Mouse (Mus musculus) c-Kit-positive CD71-negative TER-119-negative erythroid progenitor cells, embryonic 14.5 days (primary cell): Measurements from ENCODE around the gene Senp6.

ENCODE experiments used
- DNase-seq: peaks from one replicate; pipeline ENCODE4 v3.0.0-alpha.2; 2013; ENCODE audit warnings: low read depth

Senp6 gene

GRCm38 (mm10) chr9:80172396-80173222 lies 105.9 kb downstream of the Senp6 start:
- no peak for DNase-seq

GRCm38 (mm10) chr9:80173629-80174028 lies 106.9 kb downstream of the Senp6 start:
- DNase-seq = no peak

- no peak for DNase-seq
Observed at GRCm38 (mm10) chr9:80176696-80177478, 110.2 kb downstream of the Senp6 start.

GRCm38 (mm10) chr9:80178670-80179069 lies 112.0 kb downstream of the Senp6 start:
- DNase-seq = no peak

GRCm38 (mm10) chr9:80179688-80180087 lies 113.0 kb downstream of the Senp6 start:
- DNase-seq = no peak

GRCm38 (mm10) chr9:80180771-80181170 lies 114.1 kb downstream of the Senp6 start:
- no peak for DNase-seq

GRCm38 (mm10) chr9:80181692-80182091 lies 115.0 kb downstream of the Senp6 start:
- no peak for DNase-seq

- no peak for DNase-seq
Observed at GRCm38 (mm10) chr9:80184138-80184537, 117.4 kb downstream of the Senp6 start.

- DNase-seq = no peak
Observed at GRCm38 (mm10) chr9:80185737-80186136, 119.0 kb downstream of the Senp6 start.

- no peak for DNase-seq
Observed at GRCm38 (mm10) chr9:80186693-80187092, 120.0 kb downstream of the Senp6 start.

- DNase-seq = no peak
Observed at GRCm38 (mm10) chr9:80188324-80188893, 121.7 kb downstream of the Senp6 start.

GRCm38 (mm10) chr9:80191240-80191639 lies 124.5 kb downstream of the Senp6 start:
- DNase-seq = no peak

- no peak for DNase-seq
Observed at GRCm38 (mm10) chr9:80192324-80192723, 125.6 kb downstream of the Senp6 start.

- no peak for DNase-seq
Observed at GRCm38 (mm10) chr9:80194446-80194845, 127.7 kb downstream of the Senp6 start.
